Mouse (Mus musculus): Measurements from ENCODE around the gene Mecp2. TPM values are rescaled to one million over a fixed set of nuclear protein-coding genes. Genes with fewer than 3 reads are reported as not detected.

Mecp2 gene
- 39.4 TPM for polyA plus RNA-seq (2017; shearing (Covaris generic))

DNA sequence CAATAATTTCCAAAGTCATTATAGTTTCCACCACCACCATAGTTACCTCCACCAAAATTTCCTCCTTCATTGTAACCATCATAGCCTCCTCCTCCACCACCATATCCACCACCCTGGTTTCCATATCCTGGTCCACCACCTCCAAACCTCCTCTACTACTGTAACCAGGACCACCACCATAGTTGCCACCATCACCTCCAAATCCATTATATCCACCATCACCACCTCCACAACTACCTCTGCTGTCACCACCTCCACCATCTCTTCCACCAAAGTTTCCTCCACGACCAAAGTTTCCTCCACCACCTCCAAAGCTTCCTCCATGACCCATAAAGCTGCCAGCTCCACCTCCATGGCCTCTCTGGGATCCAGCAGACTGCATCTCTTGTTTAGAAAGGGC lies at the start of gene Mecp2:
Mecp2 (minus strand) TSS at position 101 of the 400 bp plus-strand sequence.

DNA sequence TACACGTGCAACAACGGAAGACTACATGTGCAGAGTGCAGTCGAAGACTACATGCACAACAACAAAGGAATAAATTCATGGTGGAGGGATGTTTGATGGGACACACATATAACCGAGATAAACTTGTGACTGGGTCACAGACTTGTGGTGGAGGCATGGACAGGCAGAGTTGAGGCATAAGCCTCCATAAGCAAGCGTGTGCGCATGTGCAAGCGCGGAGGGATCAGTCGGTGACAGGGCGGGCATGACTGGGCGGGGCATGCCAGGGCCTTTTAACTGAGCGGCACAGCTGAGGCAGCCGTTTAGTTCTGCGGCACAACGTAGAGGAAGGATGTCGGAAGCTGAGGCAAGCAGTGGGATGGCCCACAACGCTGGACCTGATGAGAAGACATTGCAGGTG lies 41.8 kb upstream of the Mecp2 start, which contains the start of gene Tktl1:
Tktl1 (plus strand) TSS at position 301 of the 400 bp plus-strand sequence.

GRCm38 (mm10) chrX:74167738-74168137 lies 32.6 kb upstream of the Mecp2 start, which contains the start of gene Tex28:
Gene Tex28 (minus strand): TSS chrX:74167838.

DNA sequence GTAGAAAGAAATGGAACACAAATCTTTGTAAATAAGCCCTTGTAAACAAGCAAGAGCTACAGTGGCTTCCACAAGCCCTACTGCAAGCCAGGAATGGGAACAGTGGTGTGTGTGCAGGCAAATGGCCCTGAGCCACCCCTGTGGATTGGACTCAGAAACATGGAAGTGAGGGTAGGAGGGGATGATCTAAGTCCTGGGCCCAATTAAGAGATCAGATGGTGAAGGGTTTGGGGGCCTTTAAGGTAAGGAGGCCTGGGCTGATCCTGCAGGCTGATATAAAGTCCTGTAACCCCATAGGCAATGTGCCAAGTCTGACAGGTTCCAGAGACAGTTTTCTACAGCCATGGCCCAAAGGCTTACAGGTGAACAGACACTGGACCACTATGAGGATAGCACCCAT lies 8.0 kb downstream of the Mecp2 start, which contains the start of gene Opn1mw:
Opn1mw (plus strand) TSS at position 301 of the 400 bp plus-strand sequence.

GRCm38 (mm10) chrX:74023188-74024049 lies 111.7 kb downstream of the Mecp2 start, which contains the start of gene Irak1:
Gene Irak1 (minus strand): TSS chrX:74023918.

Other genes with a start within 250 kb of the Mecp2 start
- gene Avpr2, start 243.3 kb downstream of the Mecp2 start, polyA plus RNA-seq (2017; shearing (Covaris generic)), result 6.1 TPM
- 7.8 TPM for gene L1cam, start 239.3 kb downstream of the Mecp2 start, polyA plus RNA-seq (2017; shearing (Covaris generic))
- gene Arhgap4, start 213.5 kb downstream of the Mecp2 start, polyA plus RNA-seq (2017; shearing (Covaris generic)), result 349 TPM
- gene Naa10, start 213.4 kb downstream of the Mecp2 start, polyA plus RNA-seq (2017; shearing (Covaris generic)), result 231 TPM
- 7.8 TPM for gene Renbp, start 204.5 kb downstream of the Mecp2 start, polyA plus RNA-seq (2017; shearing (Covaris generic))
- 65.7 TPM for gene Hcfc1, start 169.0 kb downstream of the Mecp2 start, polyA plus RNA-seq (2017; shearing (Covaris generic))
- 28.9 TPM for gene Irak1, start 111.4 kb downstream of the Mecp2 start, polyA plus RNA-seq (2017; shearing (Covaris generic))
- not detected for gene Opn1mw, start 7.9 kb downstream of the Mecp2 start, polyA plus RNA-seq (2017; shearing (Covaris generic))
- gene Tex28, start 32.5 kb upstream of the Mecp2 start, polyA plus RNA-seq (2017; shearing (Covaris generic)), result not detected
- 1.7 TPM for gene Tktl1, start 41.9 kb upstream of the Mecp2 start, polyA plus RNA-seq (2017; shearing (Covaris generic))
- 396 TPM for gene Flna, start 114.5 kb upstream of the Mecp2 start, polyA plus RNA-seq (2017; shearing (Covaris generic))
- gene Emd, start 119.3 kb upstream of the Mecp2 start, polyA plus RNA-seq (2017; shearing (Covaris generic)), result 67.6 TPM
- 80.4 TPM for gene Rpl10, start 135.4 kb upstream of the Mecp2 start, polyA plus RNA-seq (2017; shearing (Covaris generic))
- 138 TPM for gene Taz, start 146.5 kb upstream of the Mecp2 start, polyA plus RNA-seq (2017; shearing (Covaris generic))
- 26.5 TPM for gene Dnase1l1, start 147.0 kb upstream of the Mecp2 start, polyA plus RNA-seq (2017; shearing (Covaris generic))
- gene Atp6ap1, start 161.7 kb upstream of the Mecp2 start, polyA plus RNA-seq (2017; shearing (Covaris generic)), result 177 TPM
- gene Gdi1, start 169.6 kb upstream of the Mecp2 start, polyA plus RNA-seq (2017; shearing (Covaris generic)), result 297 TPM
- 47.3 TPM for gene Fam50a, start 177.7 kb upstream of the Mecp2 start, polyA plus RNA-seq (2017; shearing (Covaris generic))
- gene Plxna3, start 193.7 kb upstream of the Mecp2 start, polyA plus RNA-seq (2017; shearing (Covaris generic)), result 6.3 TPM
- 53.3 TPM for gene Lage3, start 218.3 kb upstream of the Mecp2 start, polyA plus RNA-seq (2017; shearing (Covaris generic))
- gene Ubl4a, start 237.9 kb upstream of the Mecp2 start, polyA plus RNA-seq (2017; shearing (Covaris generic)), result 68.2 TPM
- gene Slc10a3, start 238.0 kb upstream of the Mecp2 start, polyA plus RNA-seq (2017; shearing (Covaris generic)), result 43.9 TPM